Mouse (Mus musculus) forebrain, embryonic 14.5 days (tissue): Measurements from ENCODE around the gene Ccdc88c. TPM values are rescaled to one million over a fixed set of nuclear protein-coding genes. Genes with fewer than 3 reads are reported as not detected.
A peak's percentile ranks its signal among the peaks of the same experiment; 100 is the strongest.

ENCODE experiments used
- ATAC-seq: fragments of 200-750 bp; cut with Nextera tagmentation; 2 replicates; pipeline ENCODE4 v1.8.0; 2017; ENCODE audit warnings: mild to moderate bottlenecking, moderate library complexity
- DNase-seq: peaks from one replicate; pipeline ENCODE4 v3.0.0-alpha.2; 2015; ENCODE audit warnings: low spot score
- H3K27ac ChIP-seq: fragments of 300-500 bp; sonication (generic); 2 replicates; pipeline ENCODE4 v1.5.1; 2014; ENCODE audit warnings: low read depth, mild to moderate bottlenecking, control low read depth, low read length, moderate library complexity
- H3K27me3 ChIP-seq: fragments of 300-500 bp; sonication (generic); replicated peaks from 2 replicates; pipeline ENCODE4 v1.6.1; 2014; ENCODE audit warnings: low read length, control low read depth, mixed read lengths; ENCODE audit not compliant: control insufficient read depth, insufficient read depth
- H3K36me3 ChIP-seq: fragments of 300-500 bp; sonication (generic); 2 replicates; pipeline ENCODE4 v1.6.1; 2014; ENCODE audit warnings: low read length, control low read depth; ENCODE audit not compliant: control insufficient read depth, insufficient read depth
- H3K4me1 ChIP-seq: fragments of 300-500 bp; sonication (generic); 2 replicates; pipeline ENCODE4 v1.6.1; 2014; ENCODE audit warnings: antibody characterized with exemption, low read length, control low read depth; ENCODE audit not compliant: control insufficient read depth, insufficient read depth
- H3K4me2 ChIP-seq: fragments of 300-500 bp; sonication (generic); 2 replicates; pipeline ENCODE4 v1.6.1; 2014; ENCODE audit warnings: mild to moderate bottlenecking, control low read depth, low read length
- H3K4me3 ChIP-seq: fragments of 300-500 bp; sonication (generic); 2 replicates; pipeline ENCODE4 v1.5.1; 2014; ENCODE audit warnings: low read depth, low read length, control low read depth
- H3K9ac ChIP-seq: fragments of 300-500 bp; sonication (generic); 2 replicates; pipeline ENCODE4 v1.6.1; 2014; ENCODE audit warnings: mild to moderate bottlenecking, low read length, control low read depth, moderate library complexity
- H3K9me3 ChIP-seq: fragments of 300-500 bp; sonication (generic); replicated peaks from 2 replicates; pipeline ENCODE4 v1.6.1; 2016; ENCODE audit warnings: low read length, control low read depth, mixed read lengths; ENCODE audit not compliant: control insufficient read depth
- WGBS: fragments of 180-500 bp; shearing (Covaris S2); extraction: QIAGEN DNeasy Blood & Tissue Kit; methylation state at CpG from one replicate; pipeline ENCODE4 v1.1.7; 2014; 5-methylcytosine and 5-hydroxymethylcytosine counted together
- polyA plus RNA-seq: library from polyadenylated mRNA; unstranded; fragments of >200 nt; fragmentation: Nextera tagmentation; extraction: Ambion mirVana; gene quantifications from 2 replicates; pipeline ENCODE4 v1.2.1, GENCODE M21; 2014

Ccdc88c gene
- polyA plus RNA-seq, 1 experiment from 2014 or later, result 11.6 TPM

- Histone ChIP-seq H3K27ac (no peak overlapping the region), H3K4me2 (no peak overlapping the region), H3K4me3 (no peak overlapping the region), H3K36me3 (peaks cover 95% of the 10 kb centered on the region), H3K9ac (no peak overlapping the region), H3K27me3 (no peaks in the 10 kb centered on the region), H3K9me3 (no peaks in the 10 kb centered on the region), H3K4me1 (no peaks in the 10 kb centered on the region)
- ATAC-seq (no peak), DNase-seq (no peak)
- 91% methylated on average over 21 of the region's 21 CpGs for WGBS
Observed at GRCm38 (mm10) chr12:100944921-100945336, 83.9 kb downstream of the Ccdc88c start.

GRCm38 (mm10) chr12:100943146-100943545 is 85.7 kb downstream of the Ccdc88c start:
- H3K27me3 ChIP-seq, result no peaks in the 10 kb centered on the region
- WGBS, result 91% methylated on average over 4 of the region's 4 CpGs
- DNase-seq (no peak), ATAC-seq (no peak)
- no peak overlapping the region for H3K27ac ChIP-seq
- no peak overlapping the region for H3K9ac ChIP-seq
- no peaks in the 10 kb centered on the region for H3K4me1 ChIP-seq
- peaks cover 97% of the 10 kb centered on the region for H3K36me3 ChIP-seq
- no peak overlapping the region for H3K4me2 ChIP-seq
- no peak overlapping the region for H3K4me3 ChIP-seq
- H3K9me3 ChIP-seq, result no peaks in the 10 kb centered on the region

- Histone ChIP-seq H3K4me1 (no peaks in the 10 kb centered on the region), H3K4me3 (no peak overlapping the region), H3K27ac (no peak overlapping the region), H3K36me3 (peaks cover 96% of the 10 kb centered on the region), H3K4me2 (no peak overlapping the region), H3K9ac (no peak overlapping the region), H3K27me3 (no peaks in the 10 kb centered on the region), H3K9me3 (no peaks in the 10 kb centered on the region)
- ATAC-seq (no peak), DNase-seq (no peak)
- WGBS, result 94% methylated on average over 3 of the region's 3 CpGs
Observed at GRCm38 (mm10) chr12:100941361-100941760, 87.5 kb downstream of the Ccdc88c start.

GRCm38 (mm10) chr12:100937441-100938360 is 91.2 kb downstream of the Ccdc88c start:
- Histone ChIP-seq H3K27ac (0 out of 2 replicates have a peak overlapping the region, but pooled peaks have one; percentile 27), H3K36me3 (peaks cover 90% of the 10 kb centered on the region), H3K9me3 (no peaks in the 10 kb centered on the region), H3K4me1 (no peaks in the 10 kb centered on the region), H3K4me3 (no peak overlapping the region), H3K4me2 (no peak overlapping the region), H3K9ac (no peak overlapping the region), H3K27me3 (no peaks in the 10 kb centered on the region)
- WGBS, result 73% methylated on average over 21 of the region's 21 CpGs
- DNase-seq (no peak), ATAC-seq (peak; percentile 38; the same call in 1 of the 2 replicates)

GRCm38 (mm10) chr12:100936737-100937136 is 92.1 kb downstream of the Ccdc88c start:
- ATAC-seq, result no peak
- Histone ChIP-seq H3K4me2 (no peak overlapping the region), H3K4me3 (no peak overlapping the region), H3K9ac (no peak overlapping the region), H3K36me3 (peaks cover 90% of the 10 kb centered on the region), H3K27ac (no peak overlapping the region), H3K27me3 (no peaks in the 10 kb centered on the region), H3K9me3 (no peaks in the 10 kb centered on the region), H3K4me1 (no peaks in the 10 kb centered on the region)
- 86% methylated on average over 4 of the region's 4 CpGs for WGBS
- DNase-seq, result no peak

- WGBS, result 25% methylated on average over 2 of the region's 2 CpGs
Observed at GRCm38 (mm10) chr12:100936116-100936515, 92.7 kb downstream of the Ccdc88c start.

GRCm38 (mm10) chr12:100934796-100935195 is 94.1 kb downstream of the Ccdc88c start:
- no peak overlapping the region for H3K27ac ChIP-seq
- no peaks in the 10 kb centered on the region for H3K4me1 ChIP-seq
- H3K4me2 ChIP-seq, result no peak overlapping the region
- H3K27me3 ChIP-seq, result no peaks in the 10 kb centered on the region
- H3K9me3 ChIP-seq, result no peaks in the 10 kb centered on the region
- H3K9ac ChIP-seq, result no peak overlapping the region
- ATAC-seq (no peak), DNase-seq (no peak)
- WGBS, result 94% methylated on average over 5 of the region's 5 CpGs
- no peak overlapping the region for H3K4me3 ChIP-seq
- H3K36me3 ChIP-seq, result peaks cover 89% of the 10 kb centered on the region

More at GRCm38 (mm10) chr12:100936116-100936515, 92.7 kb downstream of the Ccdc88c start:
- Histone ChIP-seq H3K36me3 (peaks cover 90% of the 10 kb centered on the region), H3K9ac (no peak overlapping the region), H3K27ac (no peak overlapping the region), H3K4me2 (no peak overlapping the region), H3K4me1 (no peaks in the 10 kb centered on the region), H3K4me3 (no peak overlapping the region), H3K9me3 (no peaks in the 10 kb centered on the region), H3K27me3 (no peaks in the 10 kb centered on the region)
- DNase-seq, result peak; percentile 82
- peak; percentile 68 for ATAC-seq

GRCm38 (mm10) chr12:100931653-100932052 is 97.2 kb downstream of the Ccdc88c start:
- Histone ChIP-seq H3K4me1 (no peaks in the 10 kb centered on the region), H3K27me3 (no peaks in the 10 kb centered on the region), H3K27ac (no peak overlapping the region), H3K4me3 (no peak overlapping the region), H3K9ac (no peak overlapping the region), H3K4me2 (no peak overlapping the region), H3K9me3 (no peaks in the 10 kb centered on the region), H3K36me3 (peaks cover 84% of the 10 kb centered on the region)
- WGBS, result 96% methylated on average over 14 of the region's 14 CpGs
- DNase-seq, result no peak
- no peak for ATAC-seq

GRCm38 (mm10) chr12:100928286-100928685 is 100.6 kb downstream of the Ccdc88c start:
- H3K27me3 ChIP-seq, result no peaks in the 10 kb centered on the region
- no peak overlapping the region for H3K27ac ChIP-seq
- WGBS, result 95% methylated on average over 9 of the region's 9 CpGs
- no peak overlapping the region for H3K4me3 ChIP-seq
- H3K9me3 ChIP-seq, result no peaks in the 10 kb centered on the region
- peaks cover 76% of the 10 kb centered on the region for H3K36me3 ChIP-seq
- no peaks in the 10 kb centered on the region for H3K4me1 ChIP-seq
- ATAC-seq (no peak), DNase-seq (no peak)
- no peak overlapping the region for H3K4me2 ChIP-seq
- no peak overlapping the region for H3K9ac ChIP-seq
